Mouse (Mus musculus): ENCODE measurements around the gene Socs2. TPM values are rescaled to one million over a fixed set of nuclear protein-coding genes. Genes with fewer than 3 reads are reported as not detected.

Gene Socs2
- polyA plus RNA-seq, 1 experiment from 2014 or later, result 41.4 TPM

- no peak overlapping the region for H3K4me3 ChIP-seq
- no peak for DNase-seq (ENCODE audit: extremely low spot score, low spot score)
- no peaks in the 10 kb centered on the region for H3K4me1 ChIP-seq
- H3K27me3 ChIP-seq (ENCODE audit: poor library complexity, severe bottlenecking), result no peaks in the 10 kb centered on the region
- 87% methylated on average over 8 of the region's 8 CpGs for WGBS
- H3K36me3 ChIP-seq (replicated peaks), result no peaks in the 10 kb centered on the region
- H3K9me3 ChIP-seq, result peaks cover 7% of the 10 kb centered on the region; the same call in 1 of the 2 replicates
- H3K27ac ChIP-seq, result no peak overlapping the region
Observed at GRCm38 (mm10) chr10:95384446-95384845, 32.5 kb downstream of the Socs2 start.

GRCm38 (mm10) chr10:95373340-95373739, 43.6 kb downstream of the Socs2 start:
- WGBS, result 95% methylated on average over 6 of the region's 6 CpGs
- no peaks in the 10 kb centered on the region for H3K27me3 ChIP-seq (ENCODE audit: poor library complexity, severe bottlenecking)
- H3K4me1 ChIP-seq, result no peaks in the 10 kb centered on the region
- DNase-seq (ENCODE audit: extremely low spot score, low spot score), result no peak
- no peaks in the 10 kb centered on the region for H3K9me3 ChIP-seq
- H3K4me3 ChIP-seq, result no peak overlapping the region
- no peaks in the 10 kb centered on the region for H3K36me3 ChIP-seq (replicated peaks)
- H3K27ac ChIP-seq, result no peak overlapping the region

- Histone ChIP-seq H3K4me1 (no peaks in the 10 kb centered on the region), H3K4me3 (no peak overlapping the region), H3K27ac (no peak overlapping the region), H3K9me3 (no peaks in the 10 kb centered on the region), H3K27me3 (ENCODE audit: poor library complexity, severe bottlenecking) (no peaks in the 10 kb centered on the region), H3K36me3 (replicated peaks) (no peaks in the 10 kb centered on the region)
- 91% methylated on average over 3 of the region's 3 CpGs for WGBS
- DNase-seq (ENCODE audit: extremely low spot score, low spot score), result no peak
Observed at GRCm38 (mm10) chr10:95371942-95372341, 45.0 kb downstream of the Socs2 start.

- Histone ChIP-seq H3K36me3 (replicated peaks) (no peaks in the 10 kb centered on the region), H3K4me1 (no peaks in the 10 kb centered on the region), H3K27ac (no peak overlapping the region), H3K27me3 (ENCODE audit: poor library complexity, severe bottlenecking) (no peaks in the 10 kb centered on the region), H3K9me3 (no peaks in the 10 kb centered on the region), H3K4me3 (no peak overlapping the region)
- DNase-seq (ENCODE audit: extremely low spot score, low spot score), result no peak
Observed at GRCm38 (mm10) chr10:95369190-95369589, 47.8 kb downstream of the Socs2 start.

- Histone ChIP-seq H3K27me3 (ENCODE audit: poor library complexity, severe bottlenecking) (no peaks in the 10 kb centered on the region), H3K27ac (no peak overlapping the region), H3K9me3 (no peaks in the 10 kb centered on the region), H3K4me3 (no peak overlapping the region), H3K4me1 (no peaks in the 10 kb centered on the region), H3K36me3 (replicated peaks) (no peaks in the 10 kb centered on the region)
- WGBS, result 97% methylated on average over 14 of the region's 14 CpGs
- no peak for DNase-seq (ENCODE audit: extremely low spot score, low spot score)
Observed at GRCm38 (mm10) chr10:95368151-95368550, 48.8 kb downstream of the Socs2 start.

GRCm38 (mm10) chr10:95367661-95368089, 49.3 kb downstream of the Socs2 start:
- H3K4me1 ChIP-seq, result no peaks in the 10 kb centered on the region
- DNase-seq (ENCODE audit: extremely low spot score, low spot score), result no peak
- H3K4me3 ChIP-seq, result no peak overlapping the region
- H3K36me3 ChIP-seq (replicated peaks), result no peaks in the 10 kb centered on the region
- no peaks in the 10 kb centered on the region for H3K9me3 ChIP-seq
- WGBS, result 95% methylated on average over 9 of the region's 9 CpGs
- no peaks in the 10 kb centered on the region for H3K27me3 ChIP-seq (ENCODE audit: poor library complexity, severe bottlenecking)
- no peak overlapping the region for H3K27ac ChIP-seq

- 87% methylated on average over 7 of the region's 7 CpGs for WGBS
Observed at GRCm38 (mm10) chr10:95367241-95367640, 49.7 kb downstream of the Socs2 start.

GRCm38 (mm10) chr10:95362326-95362725, 54.7 kb downstream of the Socs2 start:
- no peaks in the 10 kb centered on the region for H3K4me1 ChIP-seq
- DNase-seq (ENCODE audit: extremely low spot score, low spot score), result no peak
- no peaks in the 10 kb centered on the region for H3K9me3 ChIP-seq
- no peaks in the 10 kb centered on the region for H3K27me3 ChIP-seq (ENCODE audit: poor library complexity, severe bottlenecking)
- no peaks in the 10 kb centered on the region for H3K36me3 ChIP-seq (replicated peaks)
- 54% methylated on average over 2 of the region's 2 CpGs for WGBS
- no peak overlapping the region for H3K4me3 ChIP-seq
- no peak overlapping the region for H3K27ac ChIP-seq

More at GRCm38 (mm10) chr10:95367241-95367640, 49.7 kb downstream of the Socs2 start:
- Histone ChIP-seq H3K36me3 (replicated peaks) (no peaks in the 10 kb centered on the region), H3K4me3 (no peak overlapping the region), H3K27ac (no peak overlapping the region), H3K27me3 (ENCODE audit: poor library complexity, severe bottlenecking) (no peaks in the 10 kb centered on the region), H3K4me1 (no peaks in the 10 kb centered on the region), H3K9me3 (no peaks in the 10 kb centered on the region)
- no peak for DNase-seq (ENCODE audit: extremely low spot score, low spot score)

GRCm38 (mm10) chr10:95361260-95361841, 55.6 kb downstream of the Socs2 start:
- Histone ChIP-seq H3K27me3 (ENCODE audit: poor library complexity, severe bottlenecking) (no peaks in the 10 kb centered on the region), H3K27ac (no peak overlapping the region), H3K36me3 (replicated peaks) (no peaks in the 10 kb centered on the region), H3K4me3 (no peak overlapping the region), H3K4me1 (no peaks in the 10 kb centered on the region), H3K9me3 (no peaks in the 10 kb centered on the region)
- no peak for DNase-seq (ENCODE audit: extremely low spot score, low spot score)
- WGBS, result 92% methylated on average over 12 of the region's 12 CpGs

GRCm38 (mm10) chr10:95360048-95360447, 56.9 kb downstream of the Socs2 start:
- Histone ChIP-seq H3K4me3 (no peak overlapping the region), H3K36me3 (replicated peaks) (no peaks in the 10 kb centered on the region), H3K4me1 (no peaks in the 10 kb centered on the region), H3K27ac (no peak overlapping the region), H3K27me3 (ENCODE audit: poor library complexity, severe bottlenecking) (no peaks in the 10 kb centered on the region), H3K9me3 (no peaks in the 10 kb centered on the region)
- no peak for DNase-seq (ENCODE audit: extremely low spot score, low spot score)
- WGBS, result 90% methylated on average over 5 of the region's 5 CpGs

GRCm38 (mm10) chr10:95357721-95358120, 59.3 kb downstream of the Socs2 start:
- no peak overlapping the region for H3K27ac ChIP-seq
- DNase-seq (ENCODE audit: extremely low spot score, low spot score), result no peak
- H3K4me3 ChIP-seq, result no peak overlapping the region
- no peaks in the 10 kb centered on the region for H3K9me3 ChIP-seq
- no peaks in the 10 kb centered on the region for H3K36me3 ChIP-seq (replicated peaks)
- no peaks in the 10 kb centered on the region for H3K4me1 ChIP-seq
- no peaks in the 10 kb centered on the region for H3K27me3 ChIP-seq (ENCODE audit: poor library complexity, severe bottlenecking)
- 94% methylated on average over 3 of the region's 3 CpGs for WGBS

- no peaks in the 10 kb centered on the region for H3K4me1 ChIP-seq
- DNase-seq (ENCODE audit: extremely low spot score, low spot score), result no peak
- no peaks in the 10 kb centered on the region for H3K27me3 ChIP-seq (ENCODE audit: poor library complexity, severe bottlenecking)
- no peak overlapping the region for H3K27ac ChIP-seq
- no peaks in the 10 kb centered on the region for H3K36me3 ChIP-seq (replicated peaks)
- H3K4me3 ChIP-seq, result no peak overlapping the region
- WGBS, result 74% methylated on average over 7 of the region's 7 CpGs
- peaks cover 8% of the 10 kb centered on the region; the same call in 1 of the 2 replicates for H3K9me3 ChIP-seq
Observed at GRCm38 (mm10) chr10:95356711-95357110, 60.3 kb downstream of the Socs2 start.

GRCm38 (mm10) chr10:95355678-95356268, 61.2 kb downstream of the Socs2 start:
- Histone ChIP-seq H3K27me3 (ENCODE audit: poor library complexity, severe bottlenecking) (no peaks in the 10 kb centered on the region), H3K36me3 (replicated peaks) (no peaks in the 10 kb centered on the region), H3K27ac (no peak overlapping the region), H3K4me3 (no peak overlapping the region), H3K4me1 (no peaks in the 10 kb centered on the region), H3K9me3 (peaks cover 10% of the 10 kb centered on the region; the same call in 1 of the 2 replicates)
- no peak for DNase-seq (ENCODE audit: extremely low spot score, low spot score)
- 57% methylated on average over 6 of the region's 6 CpGs for WGBS
